Mouse (Mus musculus) spleen, adult 2 months (tissue): ENCODE data around the gene Zfp185.

Experiments
- CTCF ChIP-seq: fragments of 200-500 bp; IDR thresholded peaks from 2 replicates; pipeline ENCODE4 v1.5.1; 2011; ENCODE audit warnings: mild to moderate bottlenecking, inconsistent platforms; ENCODE audit not compliant: insufficient read depth, insufficient read length, insufficient replicate concordance; ENCODE audit errors: extremely low read depth
- POLR2A ChIP-seq: fragments of 200-500 bp; IDR thresholded peaks from 2 replicates; pipeline ENCODE4 v1.6.1; 2011; ENCODE audit warnings: low read depth, low read length, inconsistent platforms

GRCm38 (mm10) chrX:72986841-72987519, at the start of gene Zfp185:
- TF ChIP-seq CTCF (no peak), POLR2A (no peak)
